Mouse (Mus musculus) liver, adult 2 months (tissue): ENCODE measurements around the gene Atat1.

Source experiments
- CTCF ChIP-seq: fragments of 200-500 bp; IDR thresholded peaks from 2 replicates; pipeline ENCODE4 v1.5.1; 2011; ENCODE audit warnings: low read depth, low read length, control low read depth
- POLR2A ChIP-seq: fragments of 200-500 bp; IDR thresholded peaks from 2 replicates; pipeline ENCODE4 v1.6.1; 2011; ENCODE audit warnings: low read length, control low read depth; ENCODE audit not compliant: insufficient read depth; ENCODE audit errors: extremely low read depth

- TF ChIP-seq POLR2A (no peak), CTCF (no peak)
These were observed 13.4 kb upstream of the Atat1 start for GRCm38 (mm10) chr17:35923281-35923680.
